Mouse (Mus musculus): ENCODE results near the gene Gm6525.

Gene Gm6525

DNA sequence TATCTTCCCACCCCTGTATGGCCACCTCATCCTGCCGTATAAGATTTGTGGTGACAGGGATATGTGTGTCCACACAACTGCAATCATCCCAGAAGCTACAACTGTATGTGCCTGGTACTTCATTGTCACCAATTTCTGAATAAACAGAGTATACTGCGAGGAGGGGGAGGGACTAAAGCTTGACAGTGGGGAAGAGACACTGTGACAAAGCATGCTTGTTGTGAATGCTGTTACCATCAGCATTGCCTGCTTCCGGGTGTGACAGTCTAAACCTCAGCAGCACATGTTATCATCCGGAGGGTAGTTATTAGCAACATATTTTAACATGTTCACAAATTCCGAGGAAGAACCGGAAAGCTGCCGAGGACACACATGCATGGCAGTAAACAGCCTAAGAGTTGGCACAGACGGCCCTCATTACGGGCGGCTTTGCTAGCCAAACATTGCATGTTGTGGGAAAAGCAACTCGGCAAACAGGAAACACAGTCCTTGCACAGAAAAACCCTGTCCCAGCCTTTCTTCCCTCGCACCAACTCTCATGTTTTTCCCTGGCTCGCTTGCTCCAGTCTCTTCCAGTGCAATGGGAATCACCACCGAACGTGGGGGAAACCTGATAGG is 41.9 kb downstream of the Gm6525 start:
- DNase-seq: peak; percentile 54 to 69

GRCm38 (mm10) chr3:84217118-84217960 is 43.4 kb downstream of the Gm6525 start:
- peak; percentile 64 to 70 for DNase-seq

- peak in 1 of 2 experiments; percentile 44 for DNase-seq
Observed at GRCm38 (mm10) chr3:84217961-84218351, 44.1 kb downstream of the Gm6525 start.

DNA sequence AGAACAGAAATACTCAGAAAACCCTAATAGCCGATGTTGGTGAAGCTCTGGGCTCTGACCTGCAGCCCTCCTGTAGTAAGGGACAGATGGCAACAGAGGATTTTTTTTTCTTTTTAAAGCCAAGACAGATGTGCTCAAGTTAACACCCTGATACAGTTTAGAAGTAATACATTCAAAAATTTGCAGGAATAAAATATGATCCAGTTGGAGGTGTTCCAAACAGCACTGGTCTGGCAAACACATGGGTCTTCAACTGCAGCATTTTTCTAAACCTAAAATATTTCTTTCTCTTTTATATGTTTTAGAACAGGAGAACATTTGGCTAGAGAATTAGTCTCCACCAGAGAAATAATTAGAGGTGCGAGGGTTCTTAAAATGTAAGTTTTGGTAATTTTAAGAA is 44.6 kb downstream of the Gm6525 start:
- no peak for DNase-seq

GRCm38 (mm10) chr3:84219166-84219710 is 45.3 kb downstream of the Gm6525 start:
- DNase-seq: peak; percentile 32 to 56

- peak; percentile 75 to 77 for DNase-seq
Observed at GRCm38 (mm10) chr3:84219720-84220273, 45.9 kb downstream of the Gm6525 start.

GRCm38 (mm10) chr3:84220326-84220725 is 46.4 kb downstream of the Gm6525 start:
- peak; percentile 34 to 59 for DNase-seq

DNA sequence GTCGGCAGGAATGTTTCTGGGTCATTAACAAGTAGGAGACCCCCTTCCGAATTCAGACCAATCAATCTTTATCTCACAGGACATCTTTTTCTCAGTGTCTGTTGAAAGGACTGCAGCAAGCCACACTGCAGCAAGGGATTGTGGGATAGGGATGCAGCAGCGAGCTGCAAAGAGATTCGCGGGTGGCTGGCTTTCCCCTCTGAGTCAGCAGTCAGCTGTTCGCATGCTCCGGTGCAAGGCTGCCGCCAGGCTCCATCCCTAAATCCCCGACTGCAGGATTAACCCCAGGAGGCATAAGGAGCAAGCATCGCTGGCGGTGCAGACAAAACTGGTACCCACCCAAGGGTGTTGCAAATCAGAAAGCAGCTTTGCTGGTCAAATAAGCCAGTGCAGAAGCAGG is 46.8 kb downstream of the Gm6525 start:
- peak; percentile 81 to 85 for DNase-seq
